Mouse (Mus musculus): ENCODE results near the gene Dpf3. TPM values are rescaled to one million over a fixed set of nuclear protein-coding genes. Genes with fewer than 3 reads are reported as not detected.

Dpf3 gene
- polyA plus RNA-seq, 1 experiment from 2014 or later: 8.6 TPM

GRCm38 (mm10) chr12:83312818-83313217 is 174.7 kb downstream of the Dpf3 start:
- no peak overlapping the region for H3K27ac ChIP-seq
- H3K9me3 ChIP-seq: no peaks in the 10 kb centered on the region
- no peaks in the 10 kb centered on the region for H3K27me3 ChIP-seq (replicated peaks)
- H3K4me1 ChIP-seq (replicated peaks): peaks cover 3% of the 10 kb centered on the region; the same call in 1 of the 2 replicates
- 91% methylated on average over 9 of the region's 9 CpGs for WGBS
- no peaks in the 10 kb centered on the region for H3K36me3 ChIP-seq
- no peak overlapping the region for H3K4me2 ChIP-seq (replicated peaks)
- ATAC-seq: no peak
- no peak overlapping the region for H3K9ac ChIP-seq
- no peak overlapping the region for H3K4me3 ChIP-seq (replicated peaks)

GRCm38 (mm10) chr12:83310567-83310966 is 176.9 kb downstream of the Dpf3 start:
- 81% methylated on average over 11 of the region's 11 CpGs for WGBS
- no peaks in the 10 kb centered on the region for H3K4me1 ChIP-seq (replicated peaks)
- no peaks in the 10 kb centered on the region for H3K9me3 ChIP-seq
- H3K36me3 ChIP-seq: no peaks in the 10 kb centered on the region
- no peak overlapping the region for H3K9ac ChIP-seq
- no peak for ATAC-seq
- no peak overlapping the region for H3K4me2 ChIP-seq (replicated peaks)
- H3K27ac ChIP-seq: no peak overlapping the region
- no peaks in the 10 kb centered on the region for H3K27me3 ChIP-seq (replicated peaks)
- H3K4me3 ChIP-seq (replicated peaks): no peak overlapping the region

GRCm38 (mm10) chr12:83309031-83309804 is 178.3 kb downstream of the Dpf3 start:
- 87% methylated on average over 11 of the region's 11 CpGs for WGBS
- ATAC-seq: no peak

DNA sequence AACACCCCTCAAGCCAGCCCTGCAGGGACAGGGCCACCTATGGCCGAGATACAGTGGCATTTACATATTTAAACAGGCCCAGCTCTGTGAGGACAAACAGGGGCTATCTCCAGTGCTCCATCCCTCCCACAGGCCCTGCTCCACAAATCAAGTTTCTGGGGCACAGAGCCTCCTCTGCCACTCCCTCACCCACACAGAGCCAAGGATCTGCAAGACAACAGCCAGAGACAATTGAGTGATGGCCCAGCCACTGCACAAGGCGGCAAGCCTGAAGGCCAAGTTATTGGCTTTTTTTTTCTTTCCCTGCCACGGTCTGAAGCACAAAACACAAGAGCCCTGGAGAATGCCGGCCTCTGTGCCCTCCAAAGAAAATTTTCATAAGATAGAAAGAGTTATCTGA is 178.9 kb downstream of the Dpf3 start:
- 67% methylated on average over 4 of the region's 4 CpGs for WGBS
- no peak overlapping the region for H3K4me3 ChIP-seq (replicated peaks)
- H3K4me1 ChIP-seq (replicated peaks): no peaks in the 10 kb centered on the region
- no peaks in the 10 kb centered on the region for H3K36me3 ChIP-seq
- H3K27me3 ChIP-seq (replicated peaks): no peaks in the 10 kb centered on the region
- ATAC-seq: no peak
- H3K4me2 ChIP-seq (replicated peaks): no peak overlapping the region
- no peak overlapping the region for H3K9ac ChIP-seq
- H3K27ac ChIP-seq: no peak overlapping the region
- H3K9me3 ChIP-seq: no peaks in the 10 kb centered on the region

More at GRCm38 (mm10) chr12:83309031-83309804, 178.3 kb downstream of the Dpf3 start:
- Histone ChIP-seq H3K4me3 (replicated peaks) (no peak overlapping the region), H3K9me3 (no peaks in the 10 kb centered on the region), H3K27ac (no peak overlapping the region), H3K36me3 (no peaks in the 10 kb centered on the region), H3K4me2 (replicated peaks) (no peak overlapping the region), H3K9ac (no peak overlapping the region), H3K27me3 (replicated peaks) (no peaks in the 10 kb centered on the region), H3K4me1 (replicated peaks) (no peaks in the 10 kb centered on the region)

GRCm38 (mm10) chr12:83303221-83303620 is 184.3 kb downstream of the Dpf3 start:
- Histone ChIP-seq H3K9ac (no peak overlapping the region), H3K9me3 (no peaks in the 10 kb centered on the region), H3K4me1 (replicated peaks) (0 out of 2 replicates have a peak, but pooled peaks cover 4% of the 10 kb centered on the region), H3K27ac (no peak overlapping the region), H3K36me3 (no peaks in the 10 kb centered on the region), H3K4me2 (replicated peaks) (no peak overlapping the region), H3K4me3 (replicated peaks) (no peak overlapping the region), H3K27me3 (replicated peaks) (no peaks in the 10 kb centered on the region)
- ATAC-seq: no peak
- WGBS: 64% methylated on average over 6 of the region's 6 CpGs

GRCm38 (mm10) chr12:83302320-83303153 is 185.0 kb downstream of the Dpf3 start:
- WGBS: 50% methylated on average over 18 of the region's 18 CpGs
- H3K4me1 ChIP-seq (replicated peaks): 0 out of 2 replicates have a peak, but pooled peaks cover 4% of the 10 kb centered on the region
- H3K27me3 ChIP-seq (replicated peaks): no peaks in the 10 kb centered on the region
- H3K9ac ChIP-seq: no peak overlapping the region
- H3K4me2 ChIP-seq (replicated peaks): no peak overlapping the region
- ATAC-seq: peak; percentile 36; the same call in 1 of the 2 replicates
- H3K9me3 ChIP-seq: no peaks in the 10 kb centered on the region
- H3K27ac ChIP-seq: no peak overlapping the region
- H3K4me3 ChIP-seq (replicated peaks): no peak overlapping the region
- no peaks in the 10 kb centered on the region for H3K36me3 ChIP-seq

- no peak overlapping the region for H3K9ac ChIP-seq
- H3K27ac ChIP-seq: no peak overlapping the region
- 73% methylated on average over 18 of the region's 18 CpGs for WGBS
- H3K36me3 ChIP-seq: no peaks in the 10 kb centered on the region
- no peaks in the 10 kb centered on the region for H3K9me3 ChIP-seq
- H3K27me3 ChIP-seq (replicated peaks): no peaks in the 10 kb centered on the region
- H3K4me2 ChIP-seq (replicated peaks): no peak overlapping the region
- H3K4me1 ChIP-seq (replicated peaks): 0 out of 2 replicates have a peak, but pooled peaks cover 4% of the 10 kb centered on the region
- no peak for ATAC-seq
- no peak overlapping the region for H3K4me3 ChIP-seq (replicated peaks)
These were observed 185.7 kb downstream of the Dpf3 start for GRCm38 (mm10) chr12:83301616-83302319.

- Histone ChIP-seq H3K9ac (no peak overlapping the region), H3K4me2 (replicated peaks) (no peak overlapping the region), H3K9me3 (no peaks in the 10 kb centered on the region), H3K4me3 (replicated peaks) (no peak overlapping the region), H3K27ac (no peak overlapping the region), H3K4me1 (replicated peaks) (0 out of 2 replicates have a peak, but pooled peaks cover 4% of the 10 kb centered on the region), H3K36me3 (no peaks in the 10 kb centered on the region), H3K27me3 (replicated peaks) (no peaks in the 10 kb centered on the region)
- whole genome bisulfite sequencing: 85% methylated on average over 5 of the region's 5 CpGs
- no peak for ATAC-seq
These were observed 189.2 kb downstream of the Dpf3 start for GRCm38 (mm10) chr12:83298358-83298757.

GRCm38 (mm10) chr12:83295031-83295430 is 192.5 kb downstream of the Dpf3 start:
- no peaks in the 10 kb centered on the region for H3K36me3 ChIP-seq
- H3K27me3 ChIP-seq (replicated peaks): no peaks in the 10 kb centered on the region
- H3K4me2 ChIP-seq (replicated peaks): no peak overlapping the region
- H3K4me3 ChIP-seq (replicated peaks): no peak overlapping the region
- H3K27ac ChIP-seq: no peak overlapping the region
- H3K9ac ChIP-seq: no peak overlapping the region
- WGBS: 64% methylated on average over 8 of the region's 8 CpGs
- no peaks in the 10 kb centered on the region for H3K4me1 ChIP-seq (replicated peaks)
- ATAC-seq: no peak
- no peaks in the 10 kb centered on the region for H3K9me3 ChIP-seq

- Histone ChIP-seq H3K27me3 (replicated peaks) (no peaks in the 10 kb centered on the region), H3K9ac (no peak overlapping the region), H3K4me2 (replicated peaks) (no peak overlapping the region), H3K4me1 (replicated peaks) (no peaks in the 10 kb centered on the region), H3K9me3 (no peaks in the 10 kb centered on the region), H3K36me3 (no peaks in the 10 kb centered on the region), H3K4me3 (replicated peaks) (no peak overlapping the region), H3K27ac (no peak overlapping the region)
- 63% methylated on average over 5 of the region's 5 CpGs for WGBS
- ATAC-seq: no peak
These were observed 195.6 kb downstream of the Dpf3 start for GRCm38 (mm10) chr12:83291915-83292314.

DNA sequence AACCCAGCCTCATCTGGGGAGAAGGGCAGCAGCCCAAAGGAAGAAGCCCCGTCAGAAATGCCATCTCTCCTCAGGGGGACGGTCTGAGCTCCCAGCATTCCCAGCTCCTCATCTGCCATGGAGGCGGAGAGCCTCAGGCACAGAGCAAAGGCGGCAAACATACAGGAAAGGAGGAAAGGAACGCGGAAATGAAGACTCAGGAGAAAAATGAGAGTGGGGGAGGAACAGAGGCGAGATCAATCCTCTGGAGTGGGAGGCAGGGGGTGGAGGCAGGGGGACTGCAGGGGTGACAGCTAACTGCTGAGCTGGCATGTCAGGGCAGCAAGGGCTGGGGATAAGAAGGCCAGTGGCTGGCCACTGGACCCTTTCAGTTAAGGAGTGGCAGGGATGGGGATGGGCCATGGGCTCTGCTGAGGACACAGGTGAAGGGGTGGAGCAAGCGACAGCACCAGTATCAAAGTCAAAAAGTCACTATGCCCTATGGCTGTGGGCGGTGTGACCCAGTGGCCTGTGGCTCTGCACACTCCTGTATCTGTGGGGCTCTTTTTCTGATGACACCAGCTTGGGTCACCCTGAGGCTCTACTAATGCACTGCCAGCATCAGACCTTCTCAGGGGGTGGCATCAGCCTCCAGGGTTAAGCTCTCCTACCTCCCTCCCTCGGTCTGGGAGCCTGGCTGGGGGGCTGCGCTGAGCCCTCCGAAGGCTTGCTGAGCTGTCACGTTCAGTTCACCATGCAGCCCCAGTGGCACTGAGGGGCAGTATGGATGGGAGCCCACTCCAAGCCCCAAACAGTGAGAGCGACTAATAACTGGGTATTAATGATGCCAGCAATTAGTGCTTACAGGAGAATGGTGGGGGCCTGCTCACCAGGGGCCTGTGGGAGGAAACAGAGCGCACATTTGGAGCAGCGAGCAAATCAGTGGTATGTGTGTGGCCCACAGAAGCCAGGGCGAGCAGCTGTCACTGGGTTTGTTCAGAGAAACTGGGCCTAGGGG is 200.7 kb downstream of the Dpf3 start:
- ATAC-seq: peak; percentile 55
- Histone ChIP-seq H3K4me2 (replicated peaks) (no peak overlapping the region), H3K27ac (no peak overlapping the region), H3K4me3 (replicated peaks) (no peak overlapping the region), H3K4me1 (replicated peaks) (no peaks in the 10 kb centered on the region), H3K9me3 (no peaks in the 10 kb centered on the region), H3K36me3 (no peaks in the 10 kb centered on the region), H3K27me3 (replicated peaks) (no peaks in the 10 kb centered on the region), H3K9ac (no peak overlapping the region)
- 70% methylated on average over 17 of the region's 17 CpGs for WGBS
